Mouse (Mus musculus): ENCODE measurements around the gene Ly86.

GRCm38 (mm10) chr13:37453203-37453602, 108.2 kb downstream of the Ly86 start:
- TF ChIP-seq GATA1 (IDR thresholded peaks at IDR 0.05; ENCODE audit: borderline replicate concordance, low read length), result no peak
- no peak for TF ChIP-seq FLI1 (IDR thresholded peaks at IDR 0.05; ENCODE audit: low read length)

All from megakaryocyte, embryonic 14.5 days (primary cell).